Mouse (Mus musculus): ENCODE results near the gene Clstn2.

- no peak for TF ChIP-seq CTCF (conservative IDR thresholded peaks at IDR 0.05; ENCODE audit: insufficient read depth, insufficient read length, low read depth, low read length)
- TF ChIP-seq POLR2A (IDR thresholded peaks at IDR 0.05; ENCODE audit: low read depth, low read length), result no peak
Observed at GRCm38 (mm10) chr9:97712888-97713287, 320.1 kb downstream of the Clstn2 start.
